Mouse (Mus musculus): ENCODE data around the gene Tbx2. TPM values are rescaled to one million over a fixed set of nuclear protein-coding genes. Genes with fewer than 3 reads are reported as not detected.

Tbx2 gene
- polyA plus RNA-seq, 1 experiment from 2014 or later, result 5.3 TPM

GRCm38 (mm10) chr11:85844144-85844965 lies 12.0 kb downstream of the Tbx2 start:
- under 1% methylated on average over 54 of the region's 54 CpGs for WGBS
- H3K36me3 ChIP-seq, result no peaks in the 10 kb centered on the region
- peak overlapping the region; percentile 44 for H3K4me3 ChIP-seq
- no peak overlapping the region for H3K27ac ChIP-seq
- ATAC-seq (ENCODE audit: low FRiP score, low read depth), result peak; percentile 51
- H3K9ac ChIP-seq, result peak overlapping the region; percentile 46
- peaks cover 18% of the 10 kb centered on the region for H3K4me1 ChIP-seq
- peak overlapping the region; percentile 76 for H3K4me2 ChIP-seq (replicated peaks)
- H3K27me3 ChIP-seq (replicated peaks), result peaks cover 66% of the 10 kb centered on the region
- no peaks in the 10 kb centered on the region for H3K9me3 ChIP-seq

GRCm38 (mm10) chr11:85844971-85845370 lies 12.6 kb downstream of the Tbx2 start:
- Histone ChIP-seq H3K9me3 (no peaks in the 10 kb centered on the region), H3K27me3 (replicated peaks) (peaks cover 62% of the 10 kb centered on the region), H3K4me3 (no peak overlapping the region), H3K4me1 (peaks cover 18% of the 10 kb centered on the region), H3K9ac (0 out of 2 replicates have a peak overlapping the region, but pooled peaks have one; percentile 46), H3K4me2 (replicated peaks) (peak overlapping the region; percentile 76), H3K27ac (no peak overlapping the region), H3K36me3 (no peaks in the 10 kb centered on the region)
- WGBS, result 30% methylated on average over 5 of the region's 5 CpGs
- ATAC-seq (ENCODE audit: low FRiP score, low read depth), result no peak

DNA sequence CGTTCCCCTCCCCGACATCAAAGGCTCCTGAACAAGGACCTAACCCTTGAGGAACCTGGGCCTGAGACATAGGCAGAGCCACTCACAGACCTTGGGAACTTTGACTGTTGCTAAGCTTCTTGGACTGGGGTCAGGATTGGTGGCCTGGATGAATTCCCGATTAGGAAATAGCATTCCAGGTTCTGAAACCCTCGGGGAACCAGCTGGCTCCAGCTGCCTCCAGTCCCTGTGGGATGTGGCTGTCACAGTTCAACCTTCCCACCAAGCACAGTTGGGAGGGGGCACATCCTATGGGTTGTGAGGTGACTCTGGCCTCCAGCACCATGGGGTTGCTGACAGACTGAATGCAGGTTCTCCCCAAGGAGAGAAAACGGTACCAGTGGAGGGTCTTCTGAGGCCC lies 13.6 kb downstream of the Tbx2 start:
- ATAC-seq (ENCODE audit: low FRiP score, low read depth), result no peak
- H3K4me2 ChIP-seq (replicated peaks), result no peak overlapping the region
- 43% methylated on average over 5 of the region's 5 CpGs for WGBS
- no peak overlapping the region for H3K27ac ChIP-seq
- H3K9me3 ChIP-seq, result no peaks in the 10 kb centered on the region
- peaks cover 18% of the 10 kb centered on the region for H3K4me1 ChIP-seq
- no peaks in the 10 kb centered on the region for H3K36me3 ChIP-seq
- peaks cover 55% of the 10 kb centered on the region for H3K27me3 ChIP-seq (replicated peaks)
- H3K9ac ChIP-seq, result no peak overlapping the region
- H3K4me3 ChIP-seq, result no peak overlapping the region

- H3K9me3 ChIP-seq, result no peaks in the 10 kb centered on the region
- no peak overlapping the region for H3K4me2 ChIP-seq (replicated peaks)
- no peak for ATAC-seq (ENCODE audit: low FRiP score, low read depth)
- no peak overlapping the region for H3K4me3 ChIP-seq
- H3K9ac ChIP-seq, result no peak overlapping the region
- peaks cover 18% of the 10 kb centered on the region for H3K4me1 ChIP-seq
- WGBS, result 45% methylated on average over 4 of the region's 4 CpGs
- H3K36me3 ChIP-seq, result no peaks in the 10 kb centered on the region
- peaks cover 50% of the 10 kb centered on the region for H3K27me3 ChIP-seq (replicated peaks)
- H3K27ac ChIP-seq, result no peak overlapping the region
Observed at GRCm38 (mm10) chr11:85846509-85846908, 14.2 kb downstream of the Tbx2 start.

DNA sequence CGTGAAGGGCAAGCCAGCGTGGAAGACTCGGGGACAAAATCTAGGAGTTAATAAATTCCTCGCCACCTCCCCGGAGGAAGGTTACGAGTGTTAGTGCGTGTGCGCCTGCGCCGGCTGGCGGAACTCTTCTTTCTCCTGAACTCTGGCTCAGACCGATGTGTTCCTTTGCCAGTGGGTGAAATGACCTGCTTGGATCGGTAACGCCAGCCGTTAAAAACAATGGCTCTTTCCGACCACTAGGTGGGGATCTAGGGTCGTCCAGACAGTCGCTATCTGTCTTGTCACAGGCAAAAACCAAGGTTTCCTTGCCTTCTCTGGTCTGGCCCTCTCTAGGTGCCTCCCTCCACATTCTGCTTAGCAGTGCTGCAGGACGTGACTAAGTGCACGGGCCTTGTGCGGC lies 16.7 kb downstream of the Tbx2 start:
- H3K9ac ChIP-seq, result no peak overlapping the region
- 2% methylated on average over 21 of the region's 21 CpGs for WGBS
- peaks cover 6% of the 10 kb centered on the region; the same call in 1 of the 2 replicates for H3K4me1 ChIP-seq
- H3K4me3 ChIP-seq, result no peak overlapping the region; the same call in 1 of the 2 replicates
- H3K27me3 ChIP-seq (replicated peaks), result peaks cover 37% of the 10 kb centered on the region
- no peak overlapping the region for H3K27ac ChIP-seq
- no peaks in the 10 kb centered on the region for H3K36me3 ChIP-seq
- H3K4me2 ChIP-seq (replicated peaks), result peak overlapping the region; percentile 61
- no peaks in the 10 kb centered on the region for H3K9me3 ChIP-seq
- peak; percentile 14; the same call in 1 of the 2 replicates for ATAC-seq (ENCODE audit: low FRiP score, low read depth)

GRCm38 (mm10) chr11:85850233-85850632 lies 17.9 kb downstream of the Tbx2 start, which contains the start of gene Gm11444:
Gene Gm11444, minus strand, starts transcription at chr11:85850333.
- Histone ChIP-seq H3K27ac (no peak within 1 kb of the TSS), H3K4me3 (no peak within 1 kb of the TSS), H3K9me3 (no peaks in the 10 kb centered on the region), H3K27me3 (replicated peaks) (peaks cover 30% of the 10 kb centered on the region), H3K4me2 (replicated peaks) (peak within 1 kb of the TSS; percentile 61), H3K4me1 (no peaks in the 10 kb centered on the region), H3K9ac (no peak within 1 kb of the TSS), H3K36me3 (no peaks in the 10 kb centered on the region)
- WGBS, result 77% methylated on average over 6 of the region's 6 CpGs
- no peak for ATAC-seq (ENCODE audit: low FRiP score, low read depth)

- Histone ChIP-seq H3K9me3 (no peaks in the 10 kb centered on the region), H3K4me1 (no peaks in the 10 kb centered on the region), H3K27ac (no peak overlapping the region), H3K36me3 (no peaks in the 10 kb centered on the region), H3K9ac (no peak overlapping the region), H3K4me2 (replicated peaks) (no peak overlapping the region), H3K27me3 (replicated peaks) (peaks cover 25% of the 10 kb centered on the region), H3K4me3 (no peak overlapping the region)
- WGBS, result 41% methylated on average over 6 of the region's 6 CpGs
- no peak for ATAC-seq (ENCODE audit: low FRiP score, low read depth)
Observed at GRCm38 (mm10) chr11:85850758-85851157, 18.4 kb downstream of the Tbx2 start.

DNA sequence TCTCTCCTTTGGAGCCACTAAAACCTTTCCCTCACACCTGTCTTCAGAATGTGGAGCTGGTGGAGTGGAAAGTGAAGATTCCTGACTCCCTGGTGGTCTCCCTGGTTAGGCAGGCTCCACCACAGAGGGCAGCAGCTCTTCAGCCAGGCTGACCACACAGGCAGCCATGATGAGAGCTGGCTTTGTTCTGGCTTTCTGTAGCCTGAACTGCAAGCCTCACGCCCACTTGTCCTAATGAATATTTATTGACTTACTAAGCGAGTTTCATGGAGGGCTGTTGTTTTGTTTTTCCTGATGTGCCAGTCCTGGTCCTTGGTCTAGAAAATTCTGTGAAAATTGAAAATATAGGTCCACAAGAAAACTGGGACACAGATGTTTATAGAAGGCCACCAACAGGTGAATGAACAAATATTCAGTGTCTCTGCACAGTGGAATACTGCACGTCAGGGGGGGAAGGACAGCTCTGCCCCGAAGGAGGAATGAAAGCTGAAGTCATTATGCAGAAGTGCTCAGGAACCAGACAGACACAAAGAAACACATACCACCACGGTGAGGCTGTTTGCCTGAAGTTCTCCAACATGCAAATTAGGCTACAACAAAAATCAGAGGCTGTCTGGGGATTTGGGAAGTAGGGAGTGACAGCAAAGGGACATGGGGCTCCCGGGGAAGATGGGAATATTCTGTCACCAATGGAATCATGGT lies 25.8 kb downstream of the Tbx2 start:
- Histone ChIP-seq H3K36me3 (no peaks in the 10 kb centered on the region), H3K27ac (no peak overlapping the region), H3K9ac (no peak overlapping the region), H3K4me2 (replicated peaks) (0 out of 2 replicates have a peak overlapping the region, but pooled peaks have one; percentile 13), H3K27me3 (replicated peaks) (no peaks in the 10 kb centered on the region), H3K4me1 (peaks cover 4% of the 10 kb centered on the region; the same call in 1 of the 2 replicates), H3K9me3 (no peaks in the 10 kb centered on the region), H3K4me3 (no peak overlapping the region)
- WGBS, result 14% methylated on average over 6 of the region's 6 CpGs
- ATAC-seq (ENCODE audit: low FRiP score, low read depth), result 0 out of 2 replicates have a peak, but pooled peaks have one; percentile 41

GRCm38 (mm10) chr11:85864363-85864762 lies 32.0 kb downstream of the Tbx2 start:
- H3K36me3 ChIP-seq, result no peaks in the 10 kb centered on the region
- no peaks in the 10 kb centered on the region for H3K27me3 ChIP-seq (replicated peaks)
- H3K9me3 ChIP-seq, result no peaks in the 10 kb centered on the region
- WGBS, result 32% methylated on average over 7 of the region's 7 CpGs
- no peak overlapping the region for H3K4me3 ChIP-seq
- H3K4me1 ChIP-seq, result no peaks in the 10 kb centered on the region
- H3K4me2 ChIP-seq (replicated peaks), result no peak overlapping the region
- no peak for ATAC-seq (ENCODE audit: low FRiP score, low read depth)
- H3K9ac ChIP-seq, result no peak overlapping the region
- no peak overlapping the region for H3K27ac ChIP-seq

DNA sequence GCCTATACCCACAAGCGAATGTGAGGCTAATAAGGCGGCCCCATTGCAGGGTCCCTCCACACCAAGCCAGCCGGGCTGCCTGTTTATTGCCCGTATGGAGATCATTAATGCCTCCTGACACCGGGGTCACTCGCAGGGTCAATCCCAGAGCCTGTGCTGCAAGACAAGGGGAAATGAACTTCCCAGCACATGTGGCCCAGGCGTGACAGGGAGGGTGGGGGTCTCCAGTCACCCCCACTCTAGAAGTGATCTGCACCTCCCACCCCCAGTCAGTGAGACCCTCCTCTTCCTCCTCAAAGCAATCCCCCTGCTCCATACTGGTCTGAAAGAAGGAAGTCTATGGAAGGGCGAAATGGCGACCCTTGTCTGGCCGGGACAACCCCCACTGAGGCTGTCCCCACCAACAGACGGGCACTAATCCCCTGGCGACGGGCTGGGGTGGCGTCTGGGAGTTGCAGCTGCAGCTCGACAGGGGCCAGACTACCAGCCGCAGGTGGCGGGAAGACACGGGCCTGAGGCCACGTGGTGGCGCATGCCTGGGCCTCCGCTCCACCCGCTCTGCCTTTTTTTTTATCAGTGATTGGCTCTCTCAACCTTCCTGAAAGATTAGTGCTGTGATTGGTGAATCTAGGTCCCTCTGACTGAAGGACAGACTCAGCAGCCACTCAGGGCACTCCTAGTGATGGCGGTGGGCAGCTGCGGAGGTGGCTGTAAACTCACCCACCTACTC lies 43.9 kb downstream of the Tbx2 start:
- H3K27ac ChIP-seq, result no peak overlapping the region
- H3K4me2 ChIP-seq (replicated peaks), result peak overlapping the region; percentile 27
- no peak overlapping the region for H3K9ac ChIP-seq
- H3K4me1 ChIP-seq, result no peaks in the 10 kb centered on the region
- no peak overlapping the region for H3K4me3 ChIP-seq
- ATAC-seq (ENCODE audit: low FRiP score, low read depth), result no peak
- H3K36me3 ChIP-seq, result no peaks in the 10 kb centered on the region
- no peaks in the 10 kb centered on the region for H3K9me3 ChIP-seq
- WGBS, result 46% methylated on average over 24 of the region's 24 CpGs
- peaks cover 4% of the 10 kb centered on the region for H3K27me3 ChIP-seq (replicated peaks)

DNA sequence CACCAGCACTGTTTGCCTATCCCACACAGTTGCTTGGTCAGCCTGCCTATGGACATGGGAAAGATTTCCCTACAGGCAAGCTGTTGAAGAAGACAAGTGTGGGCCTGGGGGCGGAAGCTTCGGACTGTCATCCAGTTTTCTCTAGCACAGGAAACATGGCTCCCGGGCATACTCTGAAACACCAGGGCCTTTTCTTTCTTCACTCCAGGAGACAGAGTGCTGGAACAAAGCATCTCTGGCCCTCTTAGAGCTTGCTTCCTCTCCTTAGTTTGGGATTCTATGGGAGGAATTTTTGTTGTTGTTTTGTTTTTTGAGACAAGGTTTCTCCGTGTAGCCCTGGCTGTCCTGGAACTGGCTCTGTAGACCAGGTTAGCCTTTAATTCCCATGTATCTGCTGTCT lies 52.1 kb downstream of the Tbx2 start:
- Histone ChIP-seq H3K4me1 (peaks cover 12% of the 10 kb centered on the region), H3K9ac (no peak overlapping the region), H3K27me3 (replicated peaks) (peaks cover 52% of the 10 kb centered on the region), H3K4me2 (replicated peaks) (no peak overlapping the region), H3K9me3 (no peaks in the 10 kb centered on the region), H3K4me3 (no peak overlapping the region), H3K36me3 (no peaks in the 10 kb centered on the region), H3K27ac (no peak overlapping the region)
- ATAC-seq (ENCODE audit: low FRiP score, low read depth), result no peak
- 40% methylated on average over 4 of the region's 4 CpGs for WGBS
